Mouse (Mus musculus) erythroblast, embryonic 14.5 days (primary cell): Measurements from ENCODE around the gene Ell3. TPM values are rescaled to one million over a fixed set of nuclear protein-coding genes. Genes with fewer than 3 reads are reported as not detected.
"Not testable (repeated sequence)": the region's sequence is repeated elsewhere in the genome, so short reads cannot be mapped to it uniquely, and the experiment has no call there.

Experiments used
- H3K27me3 ChIP-seq: 2 replicates; pipeline ENCODE4 v1.6.1; 2012; ENCODE audit warnings: inconsistent platforms; ENCODE audit not compliant: control insufficient read depth
- H3K36me3 ChIP-seq: 2 replicates; pipeline ENCODE4 v1.6.1; 2012; ENCODE audit warnings: mild to moderate bottlenecking, inconsistent platforms; ENCODE audit not compliant: control insufficient read depth
- H3K4me1 ChIP-seq: 2 replicates; pipeline ENCODE4 v1.6.1; 2012; ENCODE audit warnings: inconsistent platforms; ENCODE audit not compliant: control insufficient read depth
- H3K4me3 ChIP-seq: replicated peaks from 2 replicates; pipeline ENCODE3; 2012; ENCODE audit warnings: moderate library complexity, mild to moderate bottlenecking, inconsistent platforms
- H3K9me3 ChIP-seq: 2 replicates; pipeline ENCODE4 v1.6.1; 2012; ENCODE audit warnings: low read length, inconsistent platforms, mixed read lengths; ENCODE audit not compliant: control insufficient read depth
- GATA1 ChIP-seq: IDR thresholded peaks from 2 replicates; pipeline ENCODE4 v1.6.1; 2012; ENCODE audit warnings: low read length, inconsistent platforms, mixed read lengths
- TAL1 ChIP-seq: IDR thresholded peaks from 3 replicates; pipeline ENCODE4 v1.6.1; 2012; ENCODE audit warnings: low read length, inconsistent platforms, mixed read lengths
- polyA plus RNA-seq: library from polyadenylated mRNA; stranded (reverse); fragments of >175 nt; gene quantifications from 2 replicates; pipeline ENCODE4 v1.2.3, GENCODE M21; 2012

The Ell3 gene
- not detected in 2 replicates for polyA plus RNA-seq

- Histone ChIP-seq H3K4me1 (peaks cover 38% of the 10 kb centered on the region), H3K36me3 (peaks cover 8% of the 10 kb centered on the region), H3K4me3 (peak within 1 kb of the TSS; percentile 65), H3K27me3 (peaks cover 25% of the 10 kb centered on the region), H3K9me3 (no peaks in the 10 kb centered on the region)
- no peak for TF ChIP-seq GATA1
These were observed at the start of gene Ell3 for GRCm38 (mm10) chr2:121444178-121444577. Gene Ell3 (minus strand): TSS chr2:121444278.

- not testable (repeated sequence) for H3K27me3 ChIP-seq, H3K36me3 ChIP-seq, H3K4me3 ChIP-seq, H3K9me3 ChIP-seq, H3K4me1 ChIP-seq
These were observed 40.3 kb upstream of the Ell3 start for GRCm38 (mm10) chr2:121484403-121484802.

GRCm38 (mm10) chr2:121483576-121483975, 39.5 kb upstream of the Ell3 start:
- H3K36me3 ChIP-seq, result peaks cover 2% of the 10 kb centered on the region; the same call in 1 of the 2 replicates
- H3K4me1 ChIP-seq, result no peaks in the 10 kb centered on the region
- no peaks in the 10 kb centered on the region for H3K27me3 ChIP-seq
- H3K4me3 ChIP-seq, result no peak overlapping the region
- H3K9me3 ChIP-seq, result no peaks in the 10 kb centered on the region
- no peak for TF ChIP-seq TAL1
- TF ChIP-seq GATA1, result no peak

- H3K9me3 ChIP-seq, H3K36me3 ChIP-seq, H3K4me3 ChIP-seq, H3K27me3 ChIP-seq, H3K4me1 ChIP-seq: not testable (repeated sequence)
These were observed 36.8 kb upstream of the Ell3 start for GRCm38 (mm10) chr2:121480916-121481315.

- Histone ChIP-seq H3K4me1 (no peaks in the 10 kb centered on the region), H3K9me3 (no peaks in the 10 kb centered on the region), H3K4me3 (no peak overlapping the region), H3K36me3 (peaks cover 5% of the 10 kb centered on the region), H3K27me3 (no peaks in the 10 kb centered on the region)
- TF ChIP-seq TAL1, result no peak
- TF ChIP-seq GATA1, result no peak
These were observed 36.4 kb upstream of the Ell3 start for GRCm38 (mm10) chr2:121480498-121480897.

- TF ChIP-seq GATA1 (no peak), TAL1 (no peak)
- Histone ChIP-seq H3K36me3 (peaks cover 5% of the 10 kb centered on the region), H3K27me3 (no peaks in the 10 kb centered on the region), H3K4me1 (peaks cover 6% of the 10 kb centered on the region), H3K9me3 (no peaks in the 10 kb centered on the region), H3K4me3 (no peak overlapping the region)
These were observed 33.6 kb upstream of the Ell3 start for GRCm38 (mm10) chr2:121477491-121478266.

- H3K27me3 ChIP-seq, H3K4me3 ChIP-seq, H3K4me1 ChIP-seq, H3K9me3 ChIP-seq: not testable (repeated sequence)
- peaks cover 14% of the 10 kb centered on the region for H3K36me3 ChIP-seq
These were observed 31.2 kb upstream of the Ell3 start for GRCm38 (mm10) chr2:121475306-121475705.

GRCm38 (mm10) chr2:121474180-121474535, 30.1 kb upstream of the Ell3 start:
- peaks cover 10% of the 10 kb centered on the region for H3K4me1 ChIP-seq
- peak overlapping the region; percentile 71 for H3K4me3 ChIP-seq
- H3K36me3 ChIP-seq, result peaks cover 14% of the 10 kb centered on the region
- TF ChIP-seq TAL1 (no peak), GATA1 (no peak)
- H3K9me3 ChIP-seq, result no peaks in the 10 kb centered on the region
- H3K27me3 ChIP-seq, result no peaks in the 10 kb centered on the region

GRCm38 (mm10) chr2:121473301-121474179, 29.5 kb upstream of the Ell3 start, which contains the start of gene Mfap1b:
Gene Mfap1b (minus strand): TSS chr2:121474067.
- not testable (repeated sequence) for H3K4me1 ChIP-seq, H3K9me3 ChIP-seq, H3K27me3 ChIP-seq
- Histone ChIP-seq H3K36me3 (peaks cover 14% of the 10 kb centered on the region), H3K4me3 (peak within 1 kb of the TSS; percentile 71)

- H3K4me3 ChIP-seq, H3K27me3 ChIP-seq, H3K4me1 ChIP-seq, H3K9me3 ChIP-seq: not testable (repeated sequence)
- H3K36me3 ChIP-seq, result peaks cover 16% of the 10 kb centered on the region
These were observed 28.7 kb upstream of the Ell3 start for GRCm38 (mm10) chr2:121472783-121473182.

- H3K4me3 ChIP-seq, H3K4me1 ChIP-seq, H3K9me3 ChIP-seq, H3K27me3 ChIP-seq: not testable (repeated sequence)
- peaks cover 11% of the 10 kb centered on the region for H3K36me3 ChIP-seq
These were observed 24.9 kb upstream of the Ell3 start for GRCm38 (mm10) chr2:121468982-121469381.
